Mouse (Mus musculus): ENCODE data around the gene Klhl32. TPM values are rescaled to one million over a fixed set of nuclear protein-coding genes. Genes with fewer than 3 reads are reported as not detected.

Klhl32 gene
- polyA plus RNA-seq (2015; fragmentation: Nextera tagmentation; extraction: Ambion mirVana), result 0.25 and 0.76 TPM in 2 replicates

GRCm38 (mm10) chr4:24850401-24851325 is at the start of gene Klhl32:
TSS of gene Klhl32 (minus strand) at chr4:24851124.

GRCm38 (mm10) chr4:24897851-24898515 is 47.1 kb upstream of the Klhl32 start, which contains the start of gene Ndufaf4:
TSS of gene Ndufaf4 (plus strand) at chr4:24898083.

Other genes starting within 250 kb of the Klhl32 start
- 33.4 and 34.6 TPM in 2 replicates for gene Ndufaf4, start 47.0 kb upstream of the Klhl32 start, polyA plus RNA-seq (2015; fragmentation: Nextera tagmentation; extraction: Ambion mirVana)
- gene Gpr63, start 115.3 kb upstream of the Klhl32 start, polyA plus RNA-seq (2015; fragmentation: Nextera tagmentation; extraction: Ambion mirVana), result 0.13 and 0.19 TPM in 2 replicates